Mouse (Mus musculus) right cerebral cortex, postnatal 36 days (tissue): Measurements from ENCODE around the gene Dnm2.

Source experiments
- DNase-seq, 2 experiments: peaks; one replicate each; pipeline ENCODE4 v3.0.0; 2022; ENCODE audit warnings: low spot score in 2 of 2, mixed read lengths in 1 of 2

Gene Dnm2

GRCm38 (mm10) chr9:21545916-21546788 is 121.4 kb downstream of the Dnm2 start:
- peak; percentile 99 for DNase-seq

GRCm38 (mm10) chr9:21546789-21547074 is 122.0 kb downstream of the Dnm2 start, which contains the start of gene Carm1:
Carm1 (plus strand) TSS chr9:21546894.
- DNase-seq: peak; percentile 43 to 49

GRCm38 (mm10) chr9:21547075-21547941 is 122.6 kb downstream of the Dnm2 start:
- DNase-seq: peak; percentile 12 to 28

- DNase-seq: no peak
Observed at GRCm38 (mm10) chr9:21551049-21551448, 126.3 kb downstream of the Dnm2 start.

- DNase-seq: no peak
Observed at GRCm38 (mm10) chr9:21553607-21554273, 129.0 kb downstream of the Dnm2 start.

- DNase-seq: no peak
Observed at GRCm38 (mm10) chr9:21555198-21555742, 130.6 kb downstream of the Dnm2 start.

GRCm38 (mm10) chr9:21556996-21557395 is 132.3 kb downstream of the Dnm2 start:
- DNase-seq: no peak
